Mouse (Mus musculus) large intestine, adult 2 months (tissue): ENCODE results near the gene Mrpl38. TPM values are rescaled to one million over a fixed set of nuclear protein-coding genes. Genes with fewer than 3 reads are reported as not detected.
A peak's percentile ranks its signal among the peaks of the same experiment; 100 is the strongest.
"Not testable (repeated sequence)": the region's sequence is repeated elsewhere in the genome, so short reads cannot be mapped to it uniquely, and the experiment has no call there.

ENCODE experiments used
- DNase-seq: peaks from one replicate; pipeline ENCODE4 v3.0.0-alpha.2; 2012; ENCODE audit warnings: low read depth, low spot score
- WGBS: fragments of 180-500 bp; shearing (Covaris S2); methylation state at CpG from one replicate; pipeline ENCODE4 v1.1.7; 2018; 5-methylcytosine and 5-hydroxymethylcytosine counted together
- polyA plus RNA-seq: library from polyadenylated mRNA; depleted of rRNA; stranded (reverse); fragments of >200 nt; gene quantifications from 2 replicates; pipeline ENCODE4 v1.2.3, GENCODE M21; 2012

Gene Mrpl38
- polyA plus RNA-seq, 1 experiment = 61.2 TPM

DNA sequence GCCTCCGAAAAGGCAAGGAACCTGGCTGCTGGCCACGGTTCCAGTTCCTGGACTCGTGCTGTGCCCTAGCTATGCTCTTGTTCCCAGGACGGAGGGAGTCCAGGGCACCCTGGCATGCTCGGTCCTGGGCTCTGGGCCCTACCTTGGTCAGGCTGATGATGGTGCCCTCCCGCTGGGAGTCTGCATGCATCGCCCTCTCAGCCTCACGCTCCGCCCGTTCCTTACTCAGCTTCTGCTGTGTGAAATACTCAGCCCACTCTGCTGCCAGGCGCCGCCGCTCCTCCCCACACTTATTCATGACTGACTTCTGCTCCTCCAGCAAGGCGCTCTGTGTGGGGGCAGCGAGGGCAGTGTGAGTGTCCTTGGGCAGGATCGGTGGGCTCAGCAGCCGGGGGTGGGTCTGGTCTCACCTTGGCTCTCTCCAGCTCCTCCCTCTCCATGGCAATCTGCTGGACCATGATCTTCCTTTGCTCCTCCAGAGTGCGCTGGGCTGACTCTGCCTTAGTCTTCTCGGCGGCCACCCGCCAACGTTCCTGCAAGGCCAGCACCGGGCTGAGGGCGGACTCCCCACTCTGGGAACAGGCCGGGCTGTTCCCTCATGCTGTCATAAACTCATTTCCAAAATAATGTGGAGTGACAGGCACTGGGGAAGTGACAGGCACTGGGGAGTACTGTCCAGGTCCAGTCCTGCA is 7.8 kb upstream of the Mrpl38 start:
- 80% methylated on average over 25 of the region's 25 CpGs for WGBS
- DNase-seq = no peak

DNA sequence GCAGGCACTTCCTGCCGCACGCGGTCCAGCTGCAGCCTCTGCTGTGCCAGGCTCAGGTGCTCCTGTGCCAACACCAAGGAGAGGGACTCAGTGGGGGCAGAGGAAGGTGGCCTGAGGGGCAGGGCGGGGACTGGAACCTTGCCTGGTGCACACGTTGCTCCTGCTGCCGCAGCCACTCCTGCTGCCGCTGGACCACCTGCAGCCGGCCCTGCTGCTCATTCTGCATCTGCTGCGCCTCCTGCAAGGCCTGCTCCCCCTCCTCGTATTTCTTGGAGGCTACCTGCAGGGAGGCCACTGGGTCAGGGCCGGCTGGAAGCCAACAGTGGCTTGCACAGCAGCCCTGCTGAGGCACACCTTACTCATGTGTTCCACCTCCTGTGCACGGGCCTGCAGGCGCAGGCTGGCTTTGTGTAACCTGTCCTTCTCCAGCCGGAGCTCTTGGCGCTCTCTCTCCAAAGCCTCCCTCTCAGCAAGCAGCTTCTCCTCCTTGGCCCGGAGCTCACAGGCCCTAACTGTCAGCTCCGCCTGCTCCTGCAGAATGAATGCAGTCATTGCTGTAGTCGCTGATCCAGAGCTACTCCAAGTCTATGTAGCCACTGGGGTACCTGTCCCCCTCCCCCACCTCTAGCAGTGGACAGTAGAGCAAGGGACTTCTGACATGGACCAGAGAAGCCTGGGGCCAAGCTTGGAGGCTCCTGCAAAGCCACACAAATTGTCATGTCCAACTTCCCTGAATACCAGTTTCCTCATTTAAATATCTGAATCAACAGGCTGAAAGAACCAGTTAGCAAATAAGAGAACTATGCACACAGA is 7.0 kb upstream of the Mrpl38 start:
- WGBS = 73% methylated on average over 18 of the region's 18 CpGs
- DNase-seq = no peak

DNA sequence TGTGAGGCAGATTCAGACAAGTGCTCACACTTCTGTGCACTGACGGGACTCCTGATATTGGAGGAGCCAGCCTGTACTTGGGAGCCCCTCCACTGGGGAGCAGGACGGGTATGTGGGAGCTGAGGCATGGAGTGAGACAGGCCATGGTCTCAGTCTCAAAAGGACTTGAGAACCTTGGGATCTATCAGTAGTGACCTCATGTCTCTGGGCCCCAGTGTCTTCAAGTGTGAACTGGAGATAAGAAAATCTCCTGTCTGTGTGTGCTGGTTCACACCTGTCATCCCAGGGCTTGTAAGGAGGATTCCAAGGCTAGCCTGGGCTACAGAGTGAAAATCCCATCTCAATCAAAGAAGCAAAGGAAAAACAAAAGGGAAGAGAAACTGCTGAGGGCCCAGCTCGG is 4.8 kb upstream of the Mrpl38 start:
- WGBS = 89% methylated on average over 3 of the region's 3 CpGs
- no peak for DNase-seq

DNA sequence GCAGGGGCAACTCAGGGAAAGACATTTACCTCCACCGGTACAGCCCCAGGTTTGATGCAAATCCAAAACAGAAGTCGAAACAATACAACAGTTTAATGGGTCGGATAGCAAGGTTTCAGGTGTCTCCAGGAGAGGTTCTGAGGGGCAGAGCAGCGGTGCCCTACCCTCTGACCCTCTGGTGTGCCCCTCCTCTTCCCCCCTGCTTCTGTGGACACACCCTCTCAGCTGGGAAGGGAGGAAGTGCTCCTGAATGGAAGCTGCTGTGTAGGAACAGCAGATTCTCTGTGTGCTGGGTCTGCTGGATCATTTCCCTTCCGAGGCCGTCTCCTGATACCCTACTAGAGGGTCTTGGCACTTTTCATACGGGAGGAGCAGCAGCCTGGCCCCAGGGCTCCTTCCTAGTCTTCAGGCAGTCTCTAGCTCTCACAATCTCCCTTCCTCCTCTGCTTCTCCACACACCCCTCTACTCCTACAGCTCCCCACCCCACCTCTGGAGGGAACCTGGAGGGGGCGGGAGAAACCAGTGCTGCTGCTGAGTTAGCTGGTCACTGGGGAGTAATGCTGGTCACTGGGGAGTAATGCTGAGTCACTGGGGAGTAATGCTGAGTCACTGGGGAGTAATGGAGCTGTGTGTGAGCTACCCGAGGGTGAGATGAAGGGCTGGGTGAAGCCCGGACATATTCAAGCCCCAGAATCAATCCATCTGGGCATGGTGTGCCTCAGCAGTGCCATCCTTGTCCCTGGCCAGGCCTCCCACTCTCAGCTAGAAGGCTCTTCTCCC is 3.7 kb upstream of the Mrpl38 start:
- WGBS = 75% methylated on average over 10 of the region's 10 CpGs
- DNase-seq = no peak

DNA sequence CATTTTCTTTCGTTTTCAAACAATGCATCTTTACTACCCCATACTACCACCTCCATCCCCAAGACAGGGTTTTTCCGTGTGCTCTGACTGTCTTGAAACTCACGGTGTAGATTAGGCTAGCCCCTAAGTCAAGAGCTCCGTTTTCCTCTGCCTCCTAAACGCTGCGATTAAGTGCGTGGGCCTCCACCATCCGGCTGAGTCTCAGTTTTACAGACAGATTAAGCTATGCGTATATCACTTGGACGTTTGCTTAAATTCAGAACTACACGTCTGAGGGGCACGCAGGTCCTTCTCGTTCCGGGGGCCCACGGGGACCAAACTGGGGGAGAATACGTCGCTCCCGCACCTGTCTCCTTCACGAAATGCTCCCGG is 586 bp downstream of the Mrpl38 start:
- no peak for DNase-seq
- under 1% methylated on average over 20 of the region's 20 CpGs for WGBS

DNA sequence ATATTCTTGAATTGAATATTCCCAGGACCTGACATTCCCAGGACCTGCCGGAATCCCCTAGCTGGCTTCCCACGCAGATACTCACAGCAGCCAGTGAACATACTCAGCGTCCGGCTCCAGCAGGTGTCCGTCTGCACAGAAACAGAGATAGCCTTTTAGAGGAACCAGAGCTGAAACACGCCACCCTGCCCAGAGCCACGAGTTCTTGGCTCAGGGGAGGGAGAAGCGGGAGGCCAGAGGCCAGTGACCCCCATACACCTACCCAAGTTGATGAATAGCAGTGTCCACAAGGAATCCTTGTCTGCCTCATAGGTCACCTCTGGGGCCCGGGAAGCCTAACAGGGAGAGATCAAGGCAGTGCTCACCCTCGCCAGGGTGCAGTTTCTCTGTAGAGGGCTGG is 4.5 kb downstream of the Mrpl38 start:
- WGBS = 91% methylated on average over 10 of the region's 10 CpGs
- DNase-seq = no peak

DNA sequence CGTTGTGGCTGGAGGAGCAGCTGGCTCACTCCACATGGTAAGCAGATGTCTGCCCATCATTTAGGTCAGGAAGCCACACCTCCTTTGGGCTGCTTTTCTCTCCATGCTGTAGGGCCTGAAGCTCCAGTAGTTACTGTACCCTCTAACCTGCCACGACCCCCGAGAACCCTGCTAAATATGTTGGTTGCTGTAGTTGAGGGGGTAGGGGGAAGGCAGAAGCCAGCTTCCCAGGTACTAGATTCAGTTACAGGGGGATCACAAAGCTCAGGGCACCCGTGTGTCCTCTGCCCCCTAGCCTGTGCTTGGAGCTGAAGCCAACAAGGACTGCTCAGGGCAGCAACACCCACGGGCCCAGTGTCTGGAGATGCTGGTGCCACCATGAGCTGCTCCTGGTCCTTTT is 5.2 kb downstream of the Mrpl38 start:
- WGBS = 70% methylated on average over 5 of the region's 5 CpGs
- DNase-seq = no peak

DNA sequence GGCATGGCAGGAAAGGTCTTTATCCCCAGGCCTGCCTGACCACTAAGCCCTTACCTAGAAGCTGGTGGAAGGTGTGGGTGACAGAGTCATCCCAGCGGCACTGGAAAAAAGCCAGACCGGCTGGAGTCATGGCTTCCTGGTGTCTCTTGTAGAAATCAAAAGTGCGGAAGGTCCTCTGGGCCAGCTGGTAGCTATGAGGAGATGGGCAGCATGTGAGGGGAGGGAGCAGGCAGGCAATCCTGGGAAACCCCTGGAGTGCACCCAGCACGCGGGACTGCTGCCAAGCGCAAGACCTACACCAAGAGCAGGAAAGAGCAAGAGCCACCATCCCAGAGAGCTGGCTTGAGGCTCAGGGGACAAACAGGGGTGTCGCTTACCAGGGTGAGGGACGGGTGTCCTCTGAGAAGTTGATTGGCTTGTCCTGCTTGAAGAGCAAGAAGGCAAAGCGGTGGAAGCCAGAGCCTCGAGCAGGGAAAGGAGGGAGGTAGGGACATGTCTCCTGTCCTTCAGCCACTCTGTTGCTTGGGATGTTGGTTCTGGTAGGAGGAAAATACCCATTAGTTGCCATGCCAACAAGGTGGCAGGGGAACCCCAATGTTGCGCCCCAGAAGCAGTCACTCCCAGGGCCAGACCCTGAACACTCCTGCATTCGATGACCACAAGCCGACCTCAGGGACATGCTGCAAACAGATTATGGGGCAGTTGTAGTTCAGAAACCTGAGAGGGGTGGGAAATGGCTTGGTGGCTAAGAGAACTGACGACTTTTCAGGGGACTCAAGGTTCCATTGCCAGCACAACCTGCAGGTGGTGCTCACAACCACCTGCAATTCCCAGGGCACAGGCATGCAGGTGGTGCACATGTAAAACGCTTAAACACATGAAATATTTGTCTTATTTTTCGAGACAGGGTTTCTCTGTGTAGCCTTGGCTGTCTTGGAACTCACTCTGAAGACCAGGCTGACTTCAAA is 6.0 kb downstream of the Mrpl38 start:
- 74% methylated on average over 16 of the region's 16 CpGs for WGBS
- no peak for DNase-seq

DNA sequence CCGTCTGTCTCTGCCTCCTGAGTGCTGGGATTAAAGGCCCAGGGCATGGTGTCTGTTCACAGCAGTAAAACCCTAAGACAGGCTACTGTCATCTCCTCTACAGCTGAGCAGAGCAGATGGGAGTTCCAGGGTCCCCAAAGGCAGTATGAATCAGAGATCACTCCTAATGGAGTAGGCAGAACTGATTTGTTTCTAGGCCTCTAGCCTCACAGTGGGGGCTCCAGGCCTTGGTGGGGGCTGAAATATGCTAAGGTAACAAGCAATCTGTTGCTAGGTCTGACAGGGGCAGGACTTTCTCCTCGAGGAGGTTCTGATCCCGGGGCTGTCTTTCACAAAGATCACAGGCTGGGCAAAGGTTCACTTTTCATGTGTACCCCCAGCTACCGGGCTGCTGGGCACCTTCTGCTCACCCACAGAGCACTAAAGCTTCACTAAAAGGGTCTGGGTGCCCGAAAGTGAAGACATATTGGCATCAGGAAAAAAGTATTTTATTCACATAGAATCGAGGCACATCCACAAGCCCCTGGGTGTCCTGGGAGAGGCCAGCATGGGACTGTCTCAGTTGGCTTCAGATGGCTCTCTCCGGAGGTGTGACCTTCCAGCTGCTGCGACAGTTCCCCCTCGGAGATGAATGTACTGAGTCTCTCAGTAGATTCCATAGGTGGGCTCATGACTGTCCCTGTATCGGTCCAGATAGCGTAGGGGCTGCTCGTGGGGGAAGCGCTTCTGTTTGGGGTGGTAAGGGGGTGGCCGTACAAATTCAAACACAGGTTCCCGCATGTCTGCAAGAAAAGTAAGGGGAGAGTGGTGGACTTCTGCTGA is 7.1 kb downstream of the Mrpl38 start:
- WGBS = 75% methylated on average over 15 of the region's 15 CpGs
- DNase-seq = no peak

DNA sequence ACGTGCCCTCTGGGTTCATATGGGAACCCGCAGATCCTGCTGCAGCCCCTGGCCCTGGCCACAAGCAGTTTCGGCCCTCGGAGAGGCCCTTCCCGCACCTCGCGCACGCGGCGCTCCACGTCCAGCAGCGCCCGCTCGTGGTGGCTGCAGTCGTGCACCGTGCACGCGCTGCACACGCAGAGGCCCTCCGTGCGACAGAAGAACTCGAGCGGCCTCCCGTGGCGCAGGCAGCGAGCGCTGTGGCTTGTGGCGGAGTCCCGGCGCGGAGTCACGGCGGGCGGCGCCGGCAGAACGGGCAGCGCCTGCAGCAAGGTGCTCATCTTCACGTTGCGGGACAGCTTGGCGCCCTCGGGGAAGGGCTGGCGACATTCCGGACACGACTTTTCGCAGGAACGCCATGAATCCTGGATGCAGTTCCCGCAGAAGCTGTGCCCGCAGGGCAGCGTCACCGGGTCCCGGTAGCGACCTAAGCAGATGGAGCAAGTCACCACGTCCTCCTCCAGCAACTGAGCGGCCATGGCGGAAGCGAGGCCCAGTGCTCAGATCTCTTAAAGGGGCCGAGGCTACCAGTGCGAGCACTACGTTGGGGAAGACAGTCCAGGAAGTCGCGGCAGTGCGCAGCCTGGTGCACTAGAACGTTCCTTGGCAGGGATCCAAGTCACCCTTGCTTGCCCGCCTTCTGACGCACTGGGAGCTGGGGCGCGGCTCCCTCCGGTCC is 8.0 kb downstream of the Mrpl38 start, which contains the start of gene Trim65:
Trim65 (minus strand) TSS at position 641 of the 718 bp plus-strand sequence.
- WGBS = under 1% methylated on average over 69 of the region's 69 CpGs
- peak; percentile 65 for DNase-seq

DNA sequence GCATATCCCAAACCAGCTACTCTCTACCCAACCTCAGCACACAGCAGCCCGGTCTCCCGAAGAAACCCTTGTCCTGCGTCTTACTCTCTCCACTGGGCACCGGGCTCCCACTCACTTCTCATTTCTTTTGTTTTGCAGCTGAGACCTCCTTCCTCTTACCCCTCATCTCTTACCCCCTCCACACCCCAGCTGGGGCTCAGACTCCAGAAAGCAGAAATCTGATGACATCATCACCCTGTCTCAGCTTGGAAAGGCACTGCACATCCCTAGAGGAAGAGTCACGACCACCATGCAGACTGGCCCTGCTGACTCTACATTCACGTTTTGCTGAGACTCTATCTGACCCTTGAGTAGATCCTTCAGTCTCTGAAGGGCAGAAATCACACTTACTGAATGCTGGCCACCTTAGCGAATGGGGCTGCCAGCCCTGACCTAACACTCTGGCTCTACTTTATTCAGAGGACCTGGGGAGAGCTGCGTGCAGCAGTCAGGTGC is 8.6 kb downstream of the Mrpl38 start:
- no peak for DNase-seq
- 34% methylated on average over 8 of the region's 8 CpGs for WGBS

DNA sequence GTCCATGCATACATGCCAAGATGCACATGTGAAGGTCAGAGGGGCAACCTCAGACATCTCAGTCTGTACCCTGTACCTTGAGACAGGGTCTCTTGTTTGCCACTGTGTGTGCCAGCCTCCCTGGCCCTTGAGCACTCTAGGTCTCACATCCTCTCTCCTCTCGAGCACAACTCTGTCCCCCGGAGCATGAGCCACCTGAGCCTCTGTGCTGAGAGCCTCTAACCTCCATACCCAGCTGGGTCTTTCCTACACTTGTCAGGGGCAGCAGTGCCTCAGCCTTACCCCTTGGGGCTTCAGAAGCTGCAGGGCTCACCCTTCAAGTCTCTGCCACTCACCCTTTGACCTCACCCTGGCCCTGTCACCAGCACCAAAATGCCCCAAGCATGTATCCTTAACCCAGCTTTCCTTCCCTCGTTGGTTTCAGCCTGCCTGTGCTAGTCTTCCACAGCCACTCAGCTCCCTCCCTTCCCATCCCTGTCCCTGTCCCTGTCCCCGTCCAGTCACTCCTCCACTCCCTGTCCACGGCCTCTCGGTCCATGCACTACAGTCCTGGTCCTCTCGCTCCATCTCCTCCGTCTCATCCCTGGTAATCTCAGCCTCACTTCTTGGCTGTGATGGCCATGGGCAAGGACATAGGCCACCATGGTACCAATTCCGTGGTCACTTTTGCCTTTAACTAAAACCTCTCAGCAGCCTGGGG is 9.4 kb downstream of the Mrpl38 start:
- 84% methylated on average over 9 of the region's 9 CpGs for WGBS

DNA sequence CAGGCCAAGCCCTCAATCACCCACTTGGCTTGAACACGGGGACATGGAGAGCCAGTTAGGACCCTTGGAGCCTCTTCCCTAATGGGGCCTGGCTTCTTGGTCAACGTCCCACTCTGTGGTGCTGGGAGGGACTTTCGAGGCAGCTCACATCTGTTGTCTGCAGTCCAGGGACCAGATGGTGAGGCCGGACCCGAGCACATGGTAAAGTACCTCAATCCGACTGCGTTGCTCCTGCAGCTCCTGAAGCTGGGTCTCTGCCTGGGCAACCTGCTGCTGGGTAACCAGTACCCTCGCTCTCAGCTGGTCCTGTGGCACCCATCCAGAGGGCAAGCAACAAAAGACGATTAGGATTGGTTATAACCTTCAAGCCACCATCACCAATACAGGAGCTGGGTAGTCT is 10.7 kb downstream of the Mrpl38 start:
- DNase-seq = no peak
- 80% methylated on average over 9 of the region's 9 CpGs for WGBS

More for the DNA sequence above, 9.4 kb downstream of the Mrpl38 start:
- no peak for DNase-seq

DNA sequence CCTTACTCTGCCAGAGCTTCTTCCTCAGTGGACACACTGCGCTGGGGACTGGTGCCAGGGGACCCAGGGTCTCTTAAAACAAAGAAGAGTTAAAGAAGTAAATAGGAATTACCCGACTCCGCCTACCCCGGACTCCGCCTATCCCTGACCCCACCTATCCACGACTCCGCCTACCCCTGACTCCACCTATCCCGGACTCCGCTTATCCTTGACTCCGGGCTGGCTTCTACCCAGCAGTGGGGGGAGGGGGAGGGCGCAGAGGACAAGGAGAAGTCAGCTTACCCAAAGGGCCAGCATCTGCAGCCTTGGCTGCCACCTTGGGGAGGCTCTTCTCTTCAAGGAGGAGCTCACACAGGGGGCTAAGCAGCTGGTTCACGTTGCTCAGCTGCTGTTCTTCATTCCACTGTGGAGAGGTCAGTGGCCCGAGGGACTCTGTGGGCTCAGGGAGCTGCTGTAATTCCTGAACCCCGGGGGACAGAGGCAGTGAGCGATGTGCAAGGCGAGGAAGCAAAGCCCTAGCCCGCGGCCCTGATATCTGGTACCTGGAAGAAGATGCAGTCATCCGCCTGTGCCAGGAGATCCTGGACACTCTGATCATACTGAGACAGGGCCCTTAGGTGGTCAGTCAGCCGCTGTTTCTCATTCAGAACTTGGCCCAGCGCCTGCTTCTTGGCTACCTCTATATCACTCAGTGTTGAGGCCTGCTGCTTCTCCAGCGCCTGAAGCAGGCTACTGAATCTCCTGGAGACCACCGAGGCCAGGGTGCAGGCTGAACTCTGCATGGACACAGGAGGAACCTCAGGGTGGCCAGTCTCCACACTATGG is 11.3 kb downstream of the Mrpl38 start, which contains the start of gene Trim47:
Trim47 (minus strand) TSS at position 55 of the 825 bp plus-strand sequence.
- WGBS = 54% methylated on average over 23 of the region's 23 CpGs
- no peak for DNase-seq

DNA sequence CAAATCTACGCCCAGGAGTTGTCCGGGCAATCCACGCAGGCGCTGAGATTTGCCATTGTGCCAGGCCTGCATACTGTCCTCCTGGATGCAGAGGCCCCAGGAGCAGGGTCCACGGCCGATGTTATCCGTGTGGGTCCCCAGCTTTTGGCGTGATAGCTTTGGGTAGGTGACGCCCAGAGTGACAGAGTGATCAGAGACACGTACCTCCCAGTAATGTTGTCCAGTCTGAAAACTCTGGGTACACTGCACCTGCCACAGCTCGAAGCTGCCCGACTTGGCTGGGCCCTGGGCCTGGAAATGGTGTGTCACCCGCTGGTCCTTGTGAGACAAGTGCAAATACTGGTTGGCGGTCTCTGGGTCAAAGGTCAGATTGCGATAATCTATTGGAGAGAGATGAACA is 12.4 kb downstream of the Mrpl38 start:
- DNase-seq = no peak
- WGBS = 97% methylated on average over 15 of the region's 15 CpGs

DNA sequence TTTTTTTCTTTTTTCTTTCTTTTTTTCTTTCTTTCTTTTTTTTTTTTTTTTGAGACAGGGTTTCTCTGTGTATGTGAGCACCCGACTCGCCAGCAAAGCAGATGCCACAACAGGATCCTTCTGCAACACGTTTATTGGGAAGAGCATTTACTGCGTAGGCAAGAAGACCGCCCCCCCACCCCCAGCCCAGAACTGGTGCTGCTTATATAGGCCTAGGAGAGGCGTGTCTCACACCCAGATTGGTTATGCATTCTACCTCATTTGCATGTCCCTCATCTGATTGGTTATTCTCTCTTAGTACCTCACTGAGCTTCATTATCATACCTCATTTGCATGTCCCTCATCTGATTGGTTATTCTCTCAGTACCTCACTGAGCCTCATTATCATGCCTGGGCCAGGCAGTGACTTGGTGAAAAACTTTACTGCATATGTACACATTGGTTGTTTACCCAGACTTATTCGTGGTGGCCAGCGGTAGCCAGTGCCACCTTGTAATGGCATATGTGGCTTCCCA is 16.9 kb downstream of the Mrpl38 start:
- DNase-seq = not testable (repeated sequence)
- WGBS = 84% methylated on average over 8 of the region's 8 CpGs
